5 mouse cellular contexts compared by ENCODE assay signal in genomic region chr6:100479455-100479854, GRCm38 (mm10).
"Had no signal": no experiment of that assay in that cellular context is flagged by ENCODE, and none has a peak within 500 bp of the region (broad histone marks: within the 10 kb centered on the region; RNA-seq: fewer than 3 reads in every experiment).

No protein-coding gene starts in this region.

- DNase-seq: midbrain, embryonic 14.5 days; right cerebral cortex, postnatal 14 days; thymus, adult 2 months; thymus, postnatal 25 days; thymus, postnatal 4 days had no signal
